Mouse (Mus musculus): Measurements from ENCODE around the gene Mindy4. TPM values are rescaled to one million over a fixed set of nuclear protein-coding genes. Genes with fewer than 3 reads are reported as not detected.

Mindy4 gene
- total and polyA plus RNA-seq, 3 experiments = not detected

DNA sequence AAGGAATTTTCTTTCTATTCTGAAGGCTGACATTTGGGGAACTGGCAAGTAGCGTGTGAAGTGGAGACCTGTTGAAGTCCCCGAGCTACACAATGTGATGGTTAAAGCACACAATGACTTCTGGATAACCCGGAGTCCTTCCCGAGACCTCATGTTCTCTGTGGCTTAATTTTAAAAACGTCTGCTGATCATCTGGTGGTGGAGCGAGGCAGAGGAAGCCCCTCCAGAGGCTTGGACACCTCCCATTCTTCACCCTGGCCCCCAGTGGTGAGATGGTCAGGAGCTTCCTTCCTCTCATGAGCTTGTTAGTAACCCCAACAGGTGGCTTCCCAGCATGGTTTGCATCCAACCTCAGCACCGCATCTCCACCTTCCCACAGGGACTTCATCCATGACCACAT, 43.3 kb downstream of the Mindy4 start:
- dilution Hi-C loops (cut with MboI; ENCODE audit: extremely low pct_ligation_motif_present, extremely low pct_unique_long_range_greater_than_20kb, low sequenced_read_pairs) = no loop called here
- Histone ChIP-seq H3K36me3 (replicated peaks in 1 of 2; ENCODE audit: control insufficient read depth in 1 of 2, insufficient read depth in 1 of 2, low read length in 1 of 2) (no peaks in the 10 kb centered on the region), H3K4me3 (replicated peaks in 1 of 3; ENCODE audit: low read depth in 2 of 3, low read length in 2 of 3, poor library complexity in 1 of 3) (no peak overlapping the region), H3K9me3 (replicated peaks; ENCODE audit: low read length) (peaks cover 3% of the 10 kb centered on the region), H3K27ac (ENCODE audit: insufficient read depth, low read depth) (no peak overlapping the region), H3K4me2 (ENCODE audit: insufficient read depth, low read depth, poor library complexity, severe bottlenecking) (no peak overlapping the region), H3K27me3 (replicated peaks) (peaks cover 65% of the 10 kb centered on the region), H3K79me2 (replicated peaks; ENCODE audit: control insufficient read depth, extremely low read depth, insufficient read depth, poor library complexity, severe bottlenecking) (no peaks in the 10 kb centered on the region), H3K9ac (ENCODE audit: insufficient read depth, low read depth) (no peak overlapping the region), H3K4me1 (ENCODE audit: control insufficient read depth in 1 of 2, insufficient read depth in 2 of 2) (no peaks in the 10 kb centered on the region)
- in situ Hi-C loops (cut with MboI; ENCODE audit: low pct_ligation_motif_present, low pct_unique_long_range_greater_than_20kb, low sequenced_read_pairs) = loop anchor here (25.0 kb wide), 1 partner anchor 266 kb away; no protein-coding TSS in a partner anchor
- TF ChIP-seq ZKSCAN1 (IDR thresholded peaks at IDR 0.05; ENCODE audit: borderline replicate concordance, low read depth, low read length) = no peak
- TF ChIP-seq E2F4 (IDR thresholded peaks at IDR 0.05; ENCODE audit: insufficient replicate concordance, low read depth, low read length) = no peak
- TF ChIP-seq IRF4 (IDR thresholded peaks at IDR 0.05; ENCODE audit: low read depth, low read length) = no peak
- TF ChIP-seq CHD2 (IDR thresholded peaks at IDR 0.05; ENCODE audit: low read length) = no peak
- no peak for TF ChIP-seq POLR2A (IDR thresholded peaks at IDR 0.05; ENCODE audit: low read depth, low read length)
- no peak for TF ChIP-seq MYC (IDR thresholded peaks at IDR 0.05; ENCODE audit: low read depth, low read length)
- TF ChIP-seq EP300 (IDR thresholded peaks at IDR 0.05; ENCODE audit: low read length) = no peak
- TF ChIP-seq MAZ (IDR thresholded peaks at IDR 0.05; ENCODE audit: low read depth, low read length) = no peak
- TF ChIP-seq POLR2AphosphoS2 (IDR thresholded peaks at IDR 0.05; ENCODE audit: low read depth, low read length) = no peak
- TF ChIP-seq KAT2A (IDR thresholded peaks at IDR 0.05; ENCODE audit: insufficient replicate concordance, low read length) = no peak
- TF ChIP-seq ZMIZ1 (IDR thresholded peaks at IDR 0.05; ENCODE audit: low read depth, low read length) = no peak
- no peak for TF ChIP-seq CHD1 (IDR thresholded peaks at IDR 0.05; ENCODE audit: low read depth, low read length)
- TF ChIP-seq ZNF384 (IDR thresholded peaks at IDR 0.05; ENCODE audit: low read depth, low read length) = no peak
- no peak for TF ChIP-seq ETS1 (conservative IDR thresholded peaks at IDR 0.05; ENCODE audit: low read depth, low read length)
- TF ChIP-seq JUND (conservative IDR thresholded peaks at IDR 0.05; ENCODE audit: low read depth, low read length) = no peak
- no peak for TF ChIP-seq MXI1 (IDR thresholded peaks at IDR 0.05; ENCODE audit: low read depth, low read length)
- DNase-seq (ENCODE audit: extremely low read depth) = no peak

DNA sequence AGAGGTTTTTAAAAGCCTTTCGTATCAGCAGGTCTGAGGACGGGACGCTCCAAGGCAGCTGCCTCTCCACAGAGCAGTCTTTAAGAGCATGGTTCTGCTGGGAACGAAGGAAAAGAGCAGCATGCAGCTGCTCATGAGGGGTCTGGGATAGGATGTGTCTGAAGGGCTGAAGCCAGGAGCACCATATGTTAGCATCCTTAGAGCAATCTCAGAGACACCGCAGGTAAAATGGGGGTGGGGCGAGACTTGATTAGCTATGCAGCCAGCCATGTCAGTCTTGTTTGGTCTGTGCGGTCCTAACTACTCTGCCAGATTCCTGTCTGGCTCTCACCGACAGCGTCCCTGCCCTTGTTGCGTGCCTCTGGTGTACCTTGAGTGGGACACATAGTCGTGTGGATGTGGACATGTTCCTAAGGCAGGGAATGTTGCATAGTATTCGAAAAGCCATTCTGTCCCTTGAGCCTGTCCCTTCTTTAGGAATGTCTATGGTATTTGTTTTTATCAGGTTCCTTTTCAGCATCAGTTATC, 43.8 kb downstream of the Mindy4 start:
- H3K27ac ChIP-seq (ENCODE audit: insufficient read depth, low read depth) = no peak overlapping the region
- H3K4me2 ChIP-seq (ENCODE audit: insufficient read depth, low read depth, poor library complexity, severe bottlenecking) = no peak overlapping the region
- no peak for DNase-seq (ENCODE audit: extremely low read depth)
- TF ChIP-seq USF2 (conservative IDR thresholded peaks at IDR 0.05; ENCODE audit: low read depth, low read length) = no peak
- no peak for TF ChIP-seq TBP (conservative IDR thresholded peaks at IDR 0.05; ENCODE audit: low read depth, low read length)
- no peak for TF ChIP-seq PAX5 (IDR thresholded peaks at IDR 0.05; ENCODE audit: low read length)
- no peak for TF ChIP-seq MAX (IDR thresholded peaks at IDR 0.05; ENCODE audit: low read length)
- H3K27me3 ChIP-seq (replicated peaks) = peaks cover 66% of the 10 kb centered on the region
- H3K9me3 ChIP-seq (replicated peaks; ENCODE audit: low read length) = peaks cover 3% of the 10 kb centered on the region
- in situ Hi-C loops (cut with MboI; ENCODE audit: low pct_ligation_motif_present, low pct_unique_long_range_greater_than_20kb, low sequenced_read_pairs) = loop anchor here (25.0 kb wide), 1 partner anchor 265 kb away; no protein-coding TSS in a partner anchor
- no peaks in the 10 kb centered on the region for H3K4me1 ChIP-seq (ENCODE audit: control insufficient read depth in 1 of 2, insufficient read depth in 2 of 2)
- no peak overlapping the region for H3K9ac ChIP-seq (ENCODE audit: insufficient read depth, low read depth)
- no peaks in the 10 kb centered on the region for H3K36me3 ChIP-seq (replicated peaks in 1 of 2; ENCODE audit: control insufficient read depth in 1 of 2, insufficient read depth in 1 of 2, low read length in 1 of 2)
- H3K79me2 ChIP-seq (replicated peaks; ENCODE audit: control insufficient read depth, extremely low read depth, insufficient read depth, poor library complexity, severe bottlenecking) = no peaks in the 10 kb centered on the region
- dilution Hi-C loops (cut with MboI; ENCODE audit: extremely low pct_ligation_motif_present, extremely low pct_unique_long_range_greater_than_20kb, low sequenced_read_pairs) = no loop called here
- H3K4me3 ChIP-seq (replicated peaks in 1 of 3; ENCODE audit: low read depth in 2 of 3, low read length in 2 of 3, poor library complexity in 1 of 3) = no peak overlapping the region
